Mouse (Mus musculus): ENCODE measurements at regions not wholly inside any gene's neighbourhood (a gene's known extent, or its start where the extent isn't known, plus 50 kb on each side); places are given as distances from the start of the nearest gene placed in this dataset.

DNA sequence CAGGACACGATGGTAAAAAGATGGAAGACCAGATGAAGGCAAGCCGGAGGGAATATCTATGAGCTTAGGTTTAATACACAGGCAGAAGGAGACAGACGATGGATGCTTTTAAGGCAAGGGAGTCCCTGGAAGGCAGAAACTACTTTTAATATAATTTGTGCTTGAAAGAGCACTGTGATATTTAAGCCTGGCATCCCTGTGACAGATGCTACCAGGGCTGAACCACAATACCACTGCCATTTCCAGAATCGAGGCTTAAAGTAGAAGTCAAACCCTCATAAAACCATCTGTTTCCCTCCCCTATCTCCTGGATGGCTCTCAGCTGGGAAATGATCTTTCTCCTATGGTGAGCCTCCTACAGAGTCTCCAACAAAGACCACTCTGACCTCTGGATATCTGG is 149.1 kb upstream of the Btg1 start:
- Histone ChIP-seq H3K27ac (ENCODE audit: insufficient read depth, low read length) (no peak overlapping the region), H3K4me3 (replicated peaks; ENCODE audit: insufficient read depth, low read depth, low read length) (no peak overlapping the region), H3K4me1 (ENCODE audit: control insufficient read depth, insufficient read depth, low read length) (no peaks in the 10 kb centered on the region), H3K27me3 (ENCODE audit: control insufficient read depth, insufficient read depth, low read length) (no peaks in the 10 kb centered on the region)
- 63% methylated on average over 4 of the region's 4 CpGs for WGBS
- no peak for DNase-seq
- no peak for TF ChIP-seq CTCF (IDR thresholded peaks at IDR 0.05; ENCODE audit: borderline replicate concordance, insufficient read depth, low read depth, low read length)
- TF ChIP-seq POLR2A (IDR thresholded peaks at IDR 0.05; ENCODE audit: borderline replicate concordance, insufficient read depth, low read length): no peak

DNA sequence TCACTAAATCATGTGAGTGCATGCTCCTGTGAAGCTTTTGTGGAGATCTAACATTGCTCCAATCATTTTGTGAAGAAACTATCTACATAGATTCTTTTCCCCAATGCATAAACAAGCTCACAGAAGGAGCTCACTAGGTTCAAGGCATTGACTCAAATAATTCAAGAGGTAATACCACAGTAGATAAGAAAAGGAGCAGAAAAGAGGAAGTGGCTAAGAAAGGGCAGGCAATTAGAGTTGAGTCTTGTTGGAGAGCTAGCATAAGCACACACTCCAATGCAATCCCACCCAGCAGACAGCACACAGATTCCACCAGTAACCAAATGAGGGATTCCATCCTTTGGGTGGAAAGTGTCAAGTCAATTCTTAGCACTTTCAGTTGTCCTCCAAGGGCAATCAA is 145.3 kb upstream of the Btg1 start:
- H3K4me3 ChIP-seq (replicated peaks; ENCODE audit: insufficient read depth, low read depth, low read length): no peak overlapping the region
- H3K27ac ChIP-seq (ENCODE audit: insufficient read depth, low read length): no peak overlapping the region
- TF ChIP-seq CTCF (IDR thresholded peaks at IDR 0.05; ENCODE audit: borderline replicate concordance, insufficient read depth, low read depth, low read length) (no peak), POLR2A (IDR thresholded peaks at IDR 0.05; ENCODE audit: borderline replicate concordance, insufficient read depth, low read length) (no peak)
- no peaks in the 10 kb centered on the region for H3K27me3 ChIP-seq (ENCODE audit: control insufficient read depth, insufficient read depth, low read length)
- no peak for DNase-seq
- H3K4me1 ChIP-seq (ENCODE audit: control insufficient read depth, insufficient read depth, low read length): no peaks in the 10 kb centered on the region

DNA sequence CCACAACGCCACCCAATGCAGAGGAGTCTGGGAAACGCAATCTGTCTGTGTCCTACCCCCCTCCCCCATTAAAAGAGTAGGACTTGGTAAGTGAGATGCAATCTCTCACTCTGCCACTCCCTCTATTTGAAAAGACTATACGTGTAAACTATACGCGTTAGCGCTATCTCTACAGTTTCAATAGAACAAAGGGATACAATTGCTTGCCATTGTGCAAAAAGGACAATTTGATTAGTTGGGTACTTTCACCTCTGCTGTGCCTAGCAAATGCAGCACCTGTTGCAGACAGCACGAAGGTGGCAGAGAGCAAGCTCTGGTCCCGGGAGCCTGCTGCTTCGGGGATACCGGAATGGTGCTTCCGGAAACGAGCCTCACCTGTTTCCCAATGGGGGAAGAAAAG is 137.5 kb upstream of the Btg1 start:
- 91% methylated on average over 12 of the region's 12 CpGs for WGBS
- H3K27ac ChIP-seq (ENCODE audit: insufficient read depth, low read length): no peak overlapping the region
- TF ChIP-seq POLR2A (IDR thresholded peaks at IDR 0.05; ENCODE audit: borderline replicate concordance, insufficient read depth, low read length) (no peak), CTCF (IDR thresholded peaks at IDR 0.05; ENCODE audit: borderline replicate concordance, insufficient read depth, low read depth, low read length) (no peak)
- H3K4me3 ChIP-seq (replicated peaks; ENCODE audit: insufficient read depth, low read depth, low read length): no peak overlapping the region
- no peak for DNase-seq
- no peaks in the 10 kb centered on the region for H3K27me3 ChIP-seq (ENCODE audit: control insufficient read depth, insufficient read depth, low read length)
- H3K4me1 ChIP-seq (ENCODE audit: control insufficient read depth, insufficient read depth, low read length): no peaks in the 10 kb centered on the region

DNA sequence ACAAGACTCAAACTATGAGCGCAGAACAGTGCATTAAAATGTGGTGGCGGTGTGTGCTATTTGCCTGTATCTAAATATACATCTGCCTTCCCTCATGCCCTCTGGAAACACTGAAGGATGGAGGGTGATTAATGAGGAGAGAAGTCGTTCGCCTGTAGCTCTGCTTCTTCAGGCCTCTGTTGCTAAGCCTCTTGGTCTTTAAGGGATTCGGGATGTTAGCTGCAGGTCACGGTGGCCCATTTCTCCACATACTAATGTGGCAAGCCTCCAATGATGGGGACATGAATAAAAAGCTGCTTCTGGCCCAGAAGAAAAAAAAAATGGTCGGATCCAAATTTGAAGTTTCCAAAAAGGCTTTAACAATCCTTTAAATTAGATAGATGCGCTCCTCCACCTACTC is 137.0 kb upstream of the Btg1 start:
- Histone ChIP-seq H3K27me3 (ENCODE audit: control insufficient read depth, insufficient read depth, low read length) (no peaks in the 10 kb centered on the region), H3K27ac (ENCODE audit: insufficient read depth, low read length) (no peak overlapping the region), H3K4me1 (ENCODE audit: control insufficient read depth, insufficient read depth, low read length) (no peaks in the 10 kb centered on the region), H3K4me3 (replicated peaks; ENCODE audit: insufficient read depth, low read depth, low read length) (no peak overlapping the region)
- TF ChIP-seq CTCF (IDR thresholded peaks at IDR 0.05; ENCODE audit: borderline replicate concordance, insufficient read depth, low read depth, low read length): no peak
- TF ChIP-seq POLR2A (IDR thresholded peaks at IDR 0.05; ENCODE audit: borderline replicate concordance, insufficient read depth, low read length): no peak
- 92% methylated on average over 8 of the region's 8 CpGs for WGBS
- no peak for DNase-seq

DNA sequence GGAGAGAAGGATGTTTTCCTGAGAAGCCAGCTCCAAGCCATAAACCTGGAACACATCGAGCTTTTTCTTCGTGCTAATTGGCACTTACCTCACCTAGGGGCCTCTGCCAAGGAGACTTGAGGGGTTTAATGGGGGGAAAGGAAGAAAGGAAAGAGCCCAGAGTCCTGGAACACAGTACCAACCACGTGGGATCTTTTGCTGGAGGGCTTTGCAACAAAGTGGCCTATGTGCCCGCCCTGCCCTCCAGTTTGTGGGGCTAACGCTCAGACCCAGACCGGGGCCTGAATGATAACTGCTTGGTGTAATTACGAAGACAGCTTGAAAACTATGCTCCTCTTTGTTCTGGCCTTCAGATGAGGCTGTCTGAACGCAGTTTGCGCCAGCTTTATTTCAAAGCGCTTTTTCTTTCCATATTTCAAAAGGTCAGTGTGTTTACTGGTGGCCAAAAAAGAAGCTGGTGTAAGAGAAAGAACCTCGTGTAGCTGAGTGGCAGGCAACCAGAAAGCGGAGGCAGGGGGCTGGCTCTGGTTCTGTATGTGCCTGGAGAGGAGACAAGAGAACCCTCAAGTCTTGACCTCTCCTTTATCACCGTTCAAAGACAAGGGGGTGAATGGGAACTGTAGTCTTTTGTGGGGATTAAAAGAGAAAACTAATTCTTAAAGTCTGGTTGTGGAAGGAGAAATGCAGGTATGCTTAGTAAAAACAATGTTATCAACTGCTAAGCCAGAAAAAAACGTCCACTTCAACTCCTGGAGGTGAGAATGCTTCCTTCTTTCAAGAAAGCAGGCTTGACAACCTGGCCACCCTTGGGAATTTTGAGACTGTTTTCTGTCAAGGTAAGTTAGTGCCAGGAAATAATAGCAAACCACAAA is 136.1 kb upstream of the Btg1 start:
- TF ChIP-seq POLR2A (IDR thresholded peaks at IDR 0.05; ENCODE audit: borderline replicate concordance, insufficient read depth, low read length) (no peak), CTCF (IDR thresholded peaks at IDR 0.05; ENCODE audit: borderline replicate concordance, insufficient read depth, low read depth, low read length) (no peak)
- peak; percentile 23 to 51 for DNase-seq
- Histone ChIP-seq H3K4me1 (ENCODE audit: control insufficient read depth, insufficient read depth, low read length) (no peaks in the 10 kb centered on the region), H3K4me3 (replicated peaks; ENCODE audit: insufficient read depth, low read depth, low read length) (no peak overlapping the region), H3K27me3 (ENCODE audit: control insufficient read depth, insufficient read depth, low read length) (no peaks in the 10 kb centered on the region), H3K27ac (ENCODE audit: insufficient read depth, low read length) (no peak overlapping the region)
- WGBS: 35% methylated on average over 14 of the region's 14 CpGs

DNA sequence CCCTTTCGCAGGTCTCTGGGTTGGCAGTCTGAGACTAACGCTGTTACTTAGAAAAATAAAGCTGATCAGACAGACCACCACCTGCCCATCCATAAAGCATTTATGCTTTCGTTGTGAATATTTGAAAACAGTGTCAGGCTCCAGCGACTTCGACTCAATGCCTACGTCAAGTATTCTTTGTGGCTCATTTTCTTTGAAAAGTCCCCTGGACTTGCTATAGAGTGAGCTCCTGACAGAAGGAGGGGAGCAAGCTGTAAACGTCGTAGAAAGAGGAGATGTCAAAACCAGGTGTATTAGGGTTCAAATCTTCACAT is 135.5 kb upstream of the Btg1 start:
- WGBS: 78% methylated on average over 8 of the region's 8 CpGs
- H3K4me3 ChIP-seq (replicated peaks; ENCODE audit: insufficient read depth, low read depth, low read length): no peak overlapping the region
- H3K4me1 ChIP-seq (ENCODE audit: control insufficient read depth, insufficient read depth, low read length): no peaks in the 10 kb centered on the region
- no peak for DNase-seq
- no peak overlapping the region for H3K27ac ChIP-seq (ENCODE audit: insufficient read depth, low read length)
- TF ChIP-seq CTCF (IDR thresholded peaks at IDR 0.05; ENCODE audit: borderline replicate concordance, insufficient read depth, low read depth, low read length) (no peak), POLR2A (IDR thresholded peaks at IDR 0.05; ENCODE audit: borderline replicate concordance, insufficient read depth, low read length) (no peak)
- H3K27me3 ChIP-seq (ENCODE audit: control insufficient read depth, insufficient read depth, low read length): no peaks in the 10 kb centered on the region

DNA sequence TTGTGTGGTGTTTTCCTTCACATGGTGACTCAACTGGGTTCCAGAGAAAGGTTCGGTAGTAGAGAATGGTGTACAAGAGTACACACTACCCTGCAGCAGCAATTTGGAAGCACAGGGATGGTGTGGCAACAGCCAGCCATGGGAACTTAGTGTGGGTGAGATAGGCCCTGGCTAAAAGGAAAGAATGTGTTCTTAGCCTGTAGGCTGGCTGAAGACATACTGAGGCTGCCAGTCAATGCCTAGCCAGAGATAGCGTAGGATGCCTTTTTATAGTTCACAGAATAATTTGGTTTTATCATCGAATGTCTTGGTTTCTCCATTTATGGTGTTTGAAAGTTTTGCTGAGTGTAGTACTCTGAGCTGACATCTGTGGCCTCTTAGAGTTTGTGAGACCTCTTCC is 130.1 kb upstream of the Btg1 start:
- DNase-seq: no peak
- H3K27ac ChIP-seq (ENCODE audit: insufficient read depth, low read length): no peak overlapping the region
- no peaks in the 10 kb centered on the region for H3K4me1 ChIP-seq (ENCODE audit: control insufficient read depth, insufficient read depth, low read length)
- H3K27me3 ChIP-seq (ENCODE audit: control insufficient read depth, insufficient read depth, low read length): no peaks in the 10 kb centered on the region
- WGBS: over 99% methylated on average over 3 of the region's 3 CpGs
- no peak for TF ChIP-seq POLR2A (IDR thresholded peaks at IDR 0.05; ENCODE audit: borderline replicate concordance, insufficient read depth, low read length)
- TF ChIP-seq CTCF (IDR thresholded peaks at IDR 0.05; ENCODE audit: borderline replicate concordance, insufficient read depth, low read depth, low read length): no peak
- H3K4me3 ChIP-seq (replicated peaks; ENCODE audit: insufficient read depth, low read depth, low read length): no peak overlapping the region

DNA sequence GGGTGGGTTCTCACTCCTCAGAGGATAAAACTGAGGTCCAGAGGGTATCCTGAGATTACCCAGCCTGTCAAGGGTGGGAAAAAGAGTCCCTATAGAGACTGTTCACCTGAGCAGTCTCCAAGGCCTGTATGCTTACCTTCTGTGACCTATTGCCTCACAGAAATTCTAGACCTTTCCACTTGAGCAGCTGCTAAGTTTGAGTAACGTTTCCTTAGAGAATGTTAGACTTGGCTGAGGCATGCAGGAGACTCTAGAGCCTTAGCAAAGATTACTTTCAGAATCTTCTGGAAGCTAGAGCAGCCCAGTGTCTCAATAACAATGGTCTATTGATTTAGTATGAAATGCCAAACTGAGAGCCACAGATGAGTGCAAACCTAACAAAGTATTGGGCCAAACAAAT is 123.1 kb upstream of the Btg1 start:
- no peaks in the 10 kb centered on the region for H3K4me1 ChIP-seq (ENCODE audit: control insufficient read depth, insufficient read depth, low read length)
- no peak overlapping the region for H3K27ac ChIP-seq (ENCODE audit: insufficient read depth, low read length)
- 56% methylated on average over 1 of the region's 1 CpGs for WGBS
- H3K27me3 ChIP-seq (ENCODE audit: control insufficient read depth, insufficient read depth, low read length): no peaks in the 10 kb centered on the region
- H3K4me3 ChIP-seq (replicated peaks; ENCODE audit: insufficient read depth, low read depth, low read length): no peak overlapping the region
- DNase-seq: no peak
- TF ChIP-seq CTCF (IDR thresholded peaks at IDR 0.05; ENCODE audit: borderline replicate concordance, insufficient read depth, low read depth, low read length) (no peak), POLR2A (IDR thresholded peaks at IDR 0.05; ENCODE audit: borderline replicate concordance, insufficient read depth, low read length) (no peak)

Measured in cerebellum, adult 2 months (tissue).